Mouse (Mus musculus) spleen, adult 2 months (tissue): ENCODE data around the gene Siglec1. TPM values are rescaled to one million over a fixed set of nuclear protein-coding genes. Genes with fewer than 3 reads are reported as not detected.

Experiments
- DNase-seq, 2 experiments: peaks; one replicate each; pipeline versions ENCODE4 v3.0.0 to v3.0.0-alpha.2; 2012 to 2021; ENCODE audit warnings: low spot score in 2 of 2, low read depth in 1 of 2
- H3K27ac ChIP-seq: fragments of 200-500 bp; 2 replicates; pipeline ENCODE4 v1.5.1; 2012; ENCODE audit warnings: low read length, inconsistent platforms; ENCODE audit not compliant: insufficient read depth
- H3K27me3 ChIP-seq: fragments of 200-500 bp; 2 replicates; pipeline ENCODE4 v1.6.1; 2012; ENCODE audit warnings: mild to moderate bottlenecking, moderate library complexity, low read length, inconsistent platforms; ENCODE audit not compliant: control insufficient read depth, insufficient read depth
- H3K36me3 ChIP-seq: fragments of 200-500 bp; 2 replicates; pipeline ENCODE4 v1.6.1; 2012; ENCODE audit warnings: mild to moderate bottlenecking, low read length, inconsistent platforms; ENCODE audit not compliant: control insufficient read depth, insufficient read depth
- H3K4me1 ChIP-seq: fragments of 200-500 bp; 2 replicates; pipeline ENCODE4 v1.6.1; 2011; ENCODE audit warnings: inconsistent platforms; ENCODE audit not compliant: control insufficient read depth, insufficient read depth, insufficient read length
- H3K4me3 ChIP-seq: fragments of 200-500 bp; 2 replicates; pipeline ENCODE4 v1.5.1; 2011; ENCODE audit warnings: mild to moderate bottlenecking, inconsistent platforms; ENCODE audit not compliant: insufficient read depth, insufficient read length; ENCODE audit errors: extremely low read depth
- CTCF ChIP-seq: fragments of 200-500 bp; IDR thresholded peaks from 2 replicates; pipeline ENCODE4 v1.5.1; 2011; ENCODE audit warnings: mild to moderate bottlenecking, inconsistent platforms; ENCODE audit not compliant: insufficient read depth, insufficient read length, insufficient replicate concordance; ENCODE audit errors: extremely low read depth
- POLR2A ChIP-seq: fragments of 200-500 bp; IDR thresholded peaks from 2 replicates; pipeline ENCODE4 v1.6.1; 2011; ENCODE audit warnings: low read depth, low read length, inconsistent platforms
- WGBS: fragments of 180-500 bp; shearing (Covaris S2); methylation state at CpG from one replicate; pipeline ENCODE4 v1.1.7; 2018; 5-methylcytosine and 5-hydroxymethylcytosine counted together
- polyA plus RNA-seq: library from polyadenylated mRNA; depleted of rRNA; stranded (reverse); fragments of >200 nt; gene quantifications from 2 replicates; pipeline ENCODE4 v1.2.3, GENCODE M21; 2012; rRNA removed

The Siglec1 gene
- polyA plus RNA-seq, 1 experiment: 42.3 TPM

- H3K27me3 ChIP-seq: no peaks in the 10 kb centered on the region
- H3K27ac ChIP-seq: no peak overlapping the region
- TF ChIP-seq CTCF (no peak), POLR2A (no peak)
- H3K36me3 ChIP-seq: peaks cover 13% of the 10 kb centered on the region
- 91% methylated on average over 2 of the region's 2 CpGs for WGBS
- H3K4me3 ChIP-seq: no peak overlapping the region
- no peaks in the 10 kb centered on the region for H3K4me1 ChIP-seq
- no peak for DNase-seq
These were observed 61.3 kb downstream of the Siglec1 start for GRCm38 (mm10) chr2:131025230-131025629.

Other genes starting within 250 kb of the Siglec1 start
- 12.1 and 12.7 TPM in 2 replicates for gene 4930402H24Rik, start 180.4 kb downstream of the Siglec1 start, polyA plus RNA-seq
- 4.7 and 5.3 TPM in 2 replicates for gene Atrn, start 180.3 kb downstream of the Siglec1 start, polyA plus RNA-seq
- 3.2 and 4.3 TPM in 2 replicates for gene Gfra4, start 43.7 kb downstream of the Siglec1 start, polyA plus RNA-seq
- gene Adam33, start 23.0 kb downstream of the Siglec1 start, polyA plus RNA-seq: 17.5 and 18.9 TPM in 2 replicates
- gene Hspa12b, start 40.5 kb upstream of the Siglec1 start, polyA plus RNA-seq: 2.0 and 2.1 TPM in 2 replicates
- not detected in 2 replicates for gene Gm11037, start 46.7 kb upstream of the Siglec1 start, polyA plus RNA-seq
- gene 1700037H04Rik, start 73.3 kb upstream of the Siglec1 start, polyA plus RNA-seq: 60.1 and 80.5 TPM in 2 replicates
- 31.2 and 35.1 TPM in 2 replicates for gene Cenpb, start 93.3 kb upstream of the Siglec1 start, polyA plus RNA-seq
- 85.6 and 103 TPM in 2 replicates for gene Cdc25b, start 100.2 kb upstream of the Siglec1 start, polyA plus RNA-seq
- gene Spef1, start 100.5 kb upstream of the Siglec1 start, polyA plus RNA-seq: 2.4 and 2.6 TPM in 2 replicates
- 24.3 and 41.3 TPM in 2 replicates for gene Ap5s1, start 120.3 kb upstream of the Siglec1 start, polyA plus RNA-seq
- gene Mavs, start 147.3 kb upstream of the Siglec1 start, polyA plus RNA-seq: 46.9 and 47.6 TPM in 2 replicates
- 10.7 and 11.8 TPM in 2 replicates for gene Pank2, start 175.7 kb upstream of the Siglec1 start, polyA plus RNA-seq